Mouse (Mus musculus) cerebellum, adult 8-10 months (tissue): ENCODE measurements around the gene Sell.

Experiments used
- DNase-seq: peaks from one replicate; pipeline ENCODE4 v3.0.0; 2022

The Sell gene

DNA sequence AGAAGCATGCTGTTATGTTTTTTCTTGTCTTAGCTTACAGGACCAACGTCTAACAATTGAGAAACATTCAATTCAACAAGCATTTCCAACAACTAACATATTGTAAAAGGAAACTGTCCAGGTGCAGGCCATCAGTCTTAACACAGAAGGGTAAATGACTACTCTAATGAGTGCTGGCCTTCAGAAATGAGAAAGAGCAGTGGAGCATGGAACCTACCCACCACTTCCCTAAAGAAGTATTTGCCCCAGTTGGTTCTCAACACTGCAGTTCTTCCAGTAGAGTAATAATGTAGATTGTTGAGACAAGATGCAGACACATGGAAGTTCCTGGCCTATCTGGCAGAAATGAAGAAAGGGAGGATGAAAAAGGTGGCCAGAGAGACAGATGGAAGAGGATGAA, 14.7 kb downstream of the Sell start:
- no peak for DNase-seq

DNA sequence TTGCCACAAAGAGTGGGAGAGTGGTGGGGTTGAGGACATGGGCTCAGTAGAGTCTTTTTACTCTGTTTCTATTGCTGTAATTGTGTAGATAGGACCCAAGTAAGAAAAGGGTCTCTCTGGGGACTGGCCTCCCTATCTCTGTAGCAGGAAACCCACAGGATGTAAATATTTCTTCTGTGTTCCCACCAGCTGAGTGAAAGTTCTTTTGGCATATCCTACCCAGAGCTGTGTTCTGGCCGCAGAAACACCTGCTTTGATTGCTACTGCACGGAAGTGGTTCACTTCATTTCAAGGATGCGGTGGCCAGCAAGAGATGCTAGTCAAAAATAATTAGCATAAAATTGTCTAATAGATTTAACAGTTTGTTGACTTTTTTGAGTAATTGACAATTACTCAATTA, 15.2 kb downstream of the Sell start:
- DNase-seq = no peak

DNA sequence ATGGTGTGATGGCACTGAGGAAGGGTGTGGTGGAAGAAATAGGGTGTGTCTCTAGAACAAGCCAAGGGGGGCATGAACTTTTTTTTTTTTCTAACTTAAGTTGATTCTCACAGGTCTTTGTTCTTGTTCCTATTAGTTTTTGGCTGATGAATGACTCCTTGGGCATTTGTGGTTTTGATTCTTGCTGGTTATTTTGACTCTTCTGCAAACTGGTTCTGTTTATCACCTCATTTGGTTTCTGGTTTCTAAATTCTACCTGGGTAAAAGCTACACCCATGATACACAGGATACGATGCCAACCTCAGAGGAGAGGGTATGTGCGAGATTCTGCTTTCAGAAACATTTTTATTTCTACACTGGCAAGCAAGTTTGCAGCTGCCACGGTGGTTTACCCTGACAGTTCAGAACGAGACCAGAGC, 16.6 kb downstream of the Sell start:
- DNase-seq = no peak

DNA sequence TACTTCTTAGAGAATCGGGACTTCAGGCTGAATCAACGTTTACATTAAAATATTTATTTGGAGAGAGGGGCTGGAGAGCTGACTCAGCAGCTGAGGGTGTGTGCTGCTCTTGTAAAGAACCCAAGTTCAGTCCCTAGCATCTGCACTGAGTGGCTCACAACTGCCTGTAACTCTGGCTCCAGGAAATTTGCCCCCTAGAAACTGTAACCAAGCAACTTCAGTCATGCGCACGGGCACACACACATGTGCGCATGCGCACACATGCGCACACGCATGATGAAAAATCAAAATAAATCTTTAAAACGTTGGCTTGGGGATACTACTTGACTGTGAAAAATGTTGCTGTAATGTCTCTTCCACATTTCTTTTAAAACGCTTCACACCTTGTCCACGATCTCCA, 17.3 kb downstream of the Sell start:
- DNase-seq = no peak

DNA sequence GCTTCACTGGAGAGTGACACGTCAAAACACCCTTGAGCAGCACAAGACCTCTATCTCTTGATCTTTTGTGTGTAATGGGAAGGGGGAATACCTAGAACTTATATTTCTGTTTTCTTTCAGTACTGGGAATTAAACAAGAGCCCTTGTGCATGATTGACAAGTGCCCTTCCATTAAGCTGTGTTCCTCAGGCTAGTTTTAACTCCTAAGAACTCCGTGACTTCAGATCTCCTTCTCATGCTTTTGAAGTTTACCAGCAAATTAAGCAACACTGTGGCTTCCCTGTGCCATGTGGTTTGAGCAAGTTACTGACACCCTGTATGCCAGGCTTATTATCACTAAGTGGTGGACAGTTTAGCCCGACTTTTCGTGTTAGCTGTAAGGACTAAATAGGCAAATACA, 21.3 kb downstream of the Sell start:
- no peak for DNase-seq

DNA sequence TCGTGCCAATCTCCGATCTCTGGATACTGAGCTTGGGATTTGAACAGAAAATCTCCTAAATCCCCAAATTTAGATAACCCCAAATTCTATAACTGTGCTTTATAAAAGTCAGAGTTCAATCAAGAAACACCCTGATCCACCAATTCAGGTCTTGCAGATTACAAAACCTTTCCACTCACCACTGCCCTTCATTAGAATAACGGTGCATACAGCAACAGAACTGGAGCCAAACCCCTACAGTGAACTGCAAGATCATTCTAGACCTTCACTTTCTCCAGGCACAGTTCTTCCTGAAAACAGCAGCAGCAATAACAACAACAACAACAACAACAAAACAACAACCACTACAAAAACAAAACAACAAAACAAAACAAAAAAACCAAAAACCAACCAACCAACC, 25.0 kb downstream of the Sell start:
- no peak for DNase-seq

DNA sequence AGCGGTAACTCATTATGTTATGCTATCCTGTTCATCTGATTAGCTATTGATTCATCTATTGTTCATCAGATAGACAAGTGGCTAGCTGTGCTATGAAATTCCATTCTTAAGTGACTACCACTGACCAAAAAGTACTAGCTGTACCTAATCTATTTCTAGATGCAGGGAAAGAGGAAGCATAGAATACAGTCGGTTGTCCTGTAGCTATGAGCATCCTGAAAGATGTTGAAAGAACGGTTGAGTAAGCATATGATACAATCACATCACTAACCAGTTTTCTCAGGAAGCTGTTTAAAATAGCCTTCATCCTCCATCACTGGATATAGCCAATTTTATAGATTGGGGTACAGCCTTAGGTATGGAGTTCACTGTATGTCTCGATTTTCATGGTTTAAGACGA, 26.1 kb downstream of the Sell start:
- DNase-seq = no peak

DNA sequence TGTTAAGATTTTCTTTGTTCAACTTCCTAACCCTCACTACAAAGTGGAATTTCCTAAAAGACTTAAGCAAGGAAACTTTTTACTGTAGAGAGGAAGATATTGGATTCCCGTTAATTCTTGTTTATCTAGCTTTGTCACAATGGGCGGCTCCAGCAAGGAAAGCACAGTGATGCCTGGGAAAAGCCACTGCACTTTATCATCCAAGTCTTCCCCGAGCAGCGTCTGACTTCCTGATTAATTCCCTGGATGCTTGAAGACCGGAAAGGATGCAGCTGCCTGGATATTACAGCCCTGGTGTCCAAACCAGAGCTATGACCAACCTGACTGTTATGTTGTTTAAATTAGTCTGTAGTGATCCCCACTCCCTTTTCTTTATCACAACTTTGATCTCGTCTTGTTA, 35.0 kb downstream of the Sell start:
- no peak for DNase-seq

DNA sequence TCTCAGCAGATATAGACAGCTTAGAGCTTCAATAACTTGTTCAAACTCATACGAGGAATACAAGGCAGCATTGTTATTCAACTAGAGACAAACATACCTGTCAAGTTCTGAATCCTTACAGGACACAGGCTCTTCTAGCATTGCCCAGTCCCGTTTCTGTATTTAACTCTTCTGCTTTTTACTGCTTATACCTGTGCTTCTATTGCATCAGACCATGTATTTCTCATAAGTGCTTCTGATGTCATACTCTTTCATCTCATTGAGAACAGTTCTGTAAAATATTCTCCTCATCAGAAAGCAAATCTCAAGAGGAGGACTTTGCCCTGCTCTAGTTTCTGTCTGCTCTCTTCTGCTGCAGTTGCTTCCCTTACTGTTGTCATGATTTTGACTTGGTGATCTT, 36.1 kb downstream of the Sell start:
- DNase-seq = no peak

DNA sequence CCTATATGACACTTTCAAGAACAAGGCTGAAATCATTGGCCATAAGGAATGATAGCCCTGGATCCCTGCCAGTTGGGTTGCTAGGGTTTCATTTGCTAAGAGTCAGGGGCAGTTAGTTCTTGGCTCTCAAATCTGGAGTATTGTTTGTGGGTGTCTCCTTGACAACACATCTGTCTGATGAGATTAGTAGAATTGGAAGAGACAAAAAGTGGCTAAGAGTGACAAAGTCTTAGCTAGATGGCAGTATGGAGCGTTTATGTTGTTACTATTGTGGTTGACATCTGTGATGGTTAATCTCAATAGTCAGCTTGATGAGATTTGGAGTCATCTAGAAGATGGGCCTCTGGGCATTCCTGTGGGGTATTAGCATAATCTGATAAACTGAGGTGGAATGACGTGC, 36.6 kb downstream of the Sell start:
- no peak for DNase-seq

DNA sequence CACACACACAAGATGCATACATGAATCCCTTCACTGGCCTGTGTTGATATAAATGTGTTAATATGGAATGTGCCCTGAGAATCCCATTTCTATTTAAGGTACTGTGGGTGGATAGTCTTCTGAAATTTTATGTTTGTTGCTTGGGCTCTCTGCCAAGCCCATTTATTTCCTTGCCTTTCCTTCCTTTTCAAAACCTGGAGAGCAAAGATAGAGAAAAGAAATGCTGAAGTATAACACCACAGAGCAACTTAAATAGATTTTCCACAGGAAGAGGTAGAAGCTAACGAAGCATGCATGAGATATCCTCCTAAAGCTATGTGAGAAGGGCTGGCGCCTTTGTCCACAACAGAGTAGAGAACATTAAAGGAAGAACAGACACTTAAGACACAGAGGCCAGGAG, 48.0 kb downstream of the Sell start:
- no peak for DNase-seq

DNA sequence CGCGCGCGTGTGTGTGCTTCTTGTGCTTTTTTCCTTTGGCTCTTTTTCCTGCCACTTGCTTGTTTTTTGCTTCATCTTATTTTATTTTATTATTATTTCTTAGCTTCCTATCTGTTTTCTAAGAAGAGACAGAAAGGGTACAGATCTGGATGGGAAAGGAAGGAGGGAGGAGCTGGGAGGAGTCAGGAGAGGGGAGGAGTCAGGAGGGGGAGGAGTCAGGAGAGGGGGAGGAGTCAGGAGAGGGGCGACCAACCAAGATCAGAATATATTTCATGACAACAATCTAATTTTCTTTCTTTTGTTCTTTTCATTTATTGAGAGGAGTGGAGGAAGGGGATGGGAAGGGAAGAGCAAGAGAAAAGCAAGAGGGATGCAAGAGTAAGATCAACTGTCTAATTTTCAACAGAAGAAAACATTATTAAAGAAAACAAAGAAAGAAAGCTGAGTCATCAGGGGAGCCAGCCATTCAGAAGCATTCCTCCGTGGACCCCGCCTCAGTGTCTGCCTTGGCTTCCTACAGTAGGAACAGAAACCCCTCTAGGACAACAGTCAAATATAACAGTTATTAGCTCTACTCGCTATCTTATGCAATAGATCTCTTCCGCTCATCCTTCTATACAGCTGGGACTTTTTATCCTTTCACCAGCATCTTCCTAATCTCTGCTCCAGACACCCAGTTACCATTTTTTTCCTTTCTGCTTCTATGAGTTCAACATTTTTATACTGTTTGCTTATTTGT, 49.0 kb downstream of the Sell start:
- no peak for DNase-seq

DNA sequence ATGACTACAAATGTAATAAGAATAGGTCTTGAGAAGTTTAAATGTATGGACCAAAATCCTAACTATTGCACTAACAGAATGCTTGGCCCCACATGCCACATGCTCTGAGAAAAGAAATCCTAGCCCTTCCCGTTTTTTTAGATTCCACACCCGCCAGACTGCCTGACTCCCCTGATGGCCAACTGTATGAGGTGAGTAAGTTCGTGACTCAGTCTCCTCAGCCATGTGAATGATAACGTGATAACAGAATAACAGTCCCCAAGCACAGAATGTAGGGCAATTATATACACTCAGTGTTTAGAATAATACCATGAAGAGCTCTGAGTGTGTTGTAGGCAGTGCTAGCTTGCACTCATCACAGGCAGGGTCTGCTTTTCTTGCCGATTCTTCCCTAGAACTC, 52.5 kb downstream of the Sell start:
- DNase-seq = no peak

DNA sequence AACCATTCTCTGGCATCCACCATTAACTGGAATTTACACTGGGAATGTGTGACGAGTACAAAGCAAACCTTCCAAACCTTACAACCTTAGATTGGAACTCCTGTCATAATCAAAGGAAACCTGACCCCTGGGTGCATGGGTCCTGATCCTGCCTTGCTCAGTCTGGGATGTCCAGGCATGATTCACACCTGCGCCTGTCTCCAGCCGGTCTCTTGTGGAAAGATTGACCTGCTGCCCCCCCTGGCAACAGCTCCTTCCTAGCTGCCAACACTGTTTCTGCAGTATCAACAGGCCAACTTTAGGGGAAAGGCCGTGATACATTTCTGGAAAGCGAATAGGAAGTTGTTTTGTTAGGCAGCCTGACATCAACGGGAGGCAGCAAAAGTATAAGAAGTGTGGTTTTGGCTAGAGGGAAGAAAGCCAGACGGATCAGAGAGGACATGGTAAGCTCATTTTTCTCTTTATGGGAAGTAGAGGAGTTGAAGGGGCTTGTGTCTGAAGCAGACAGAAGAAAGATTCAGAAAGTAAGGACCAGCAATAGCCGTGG, 53.2 kb downstream of the Sell start, which contains the start of gene Selp:
Gene Selp (plus strand): TSS at position 318 of the 547 bp plus-strand sequence.
- no peak for DNase-seq

DNA sequence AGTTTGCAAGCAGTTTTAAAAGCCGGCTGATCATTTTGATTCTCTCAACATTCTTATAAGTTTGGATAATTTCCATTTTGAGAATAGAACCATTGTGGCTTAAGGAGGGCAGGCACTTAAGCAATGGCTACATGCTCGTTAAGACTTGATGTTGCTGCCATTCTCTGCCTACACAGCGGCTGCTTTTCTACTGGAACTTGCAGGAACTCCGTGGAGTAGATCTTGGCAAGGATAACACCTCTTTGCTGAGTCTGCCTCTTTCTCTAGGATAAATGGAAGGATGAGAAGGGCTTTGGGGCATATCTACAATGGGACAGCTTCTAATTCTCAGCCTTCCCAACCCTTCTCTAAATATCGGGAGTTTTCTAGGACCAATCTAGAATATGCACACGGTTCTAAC, 53.9 kb downstream of the Sell start:
- no peak for DNase-seq

DNA sequence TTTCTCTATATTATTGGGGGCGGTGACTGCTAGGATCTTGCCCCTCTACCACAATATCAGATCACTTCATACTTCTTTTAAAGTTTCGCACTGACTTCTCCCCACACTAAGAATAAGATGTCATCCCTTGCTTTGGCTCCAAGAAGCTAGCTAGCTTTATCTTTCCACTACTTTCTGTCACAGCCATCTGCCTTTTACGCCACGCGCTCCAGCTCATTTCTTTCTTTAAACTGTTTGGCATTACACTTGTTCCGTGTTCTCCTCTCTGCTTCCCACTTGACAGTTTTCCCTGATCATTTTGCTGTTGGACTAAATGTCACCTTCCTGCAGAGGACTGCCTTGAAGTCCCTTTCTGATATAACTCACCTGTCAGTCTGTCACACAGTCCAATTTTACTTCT, 56.1 kb downstream of the Sell start:
- DNase-seq = no peak

DNA sequence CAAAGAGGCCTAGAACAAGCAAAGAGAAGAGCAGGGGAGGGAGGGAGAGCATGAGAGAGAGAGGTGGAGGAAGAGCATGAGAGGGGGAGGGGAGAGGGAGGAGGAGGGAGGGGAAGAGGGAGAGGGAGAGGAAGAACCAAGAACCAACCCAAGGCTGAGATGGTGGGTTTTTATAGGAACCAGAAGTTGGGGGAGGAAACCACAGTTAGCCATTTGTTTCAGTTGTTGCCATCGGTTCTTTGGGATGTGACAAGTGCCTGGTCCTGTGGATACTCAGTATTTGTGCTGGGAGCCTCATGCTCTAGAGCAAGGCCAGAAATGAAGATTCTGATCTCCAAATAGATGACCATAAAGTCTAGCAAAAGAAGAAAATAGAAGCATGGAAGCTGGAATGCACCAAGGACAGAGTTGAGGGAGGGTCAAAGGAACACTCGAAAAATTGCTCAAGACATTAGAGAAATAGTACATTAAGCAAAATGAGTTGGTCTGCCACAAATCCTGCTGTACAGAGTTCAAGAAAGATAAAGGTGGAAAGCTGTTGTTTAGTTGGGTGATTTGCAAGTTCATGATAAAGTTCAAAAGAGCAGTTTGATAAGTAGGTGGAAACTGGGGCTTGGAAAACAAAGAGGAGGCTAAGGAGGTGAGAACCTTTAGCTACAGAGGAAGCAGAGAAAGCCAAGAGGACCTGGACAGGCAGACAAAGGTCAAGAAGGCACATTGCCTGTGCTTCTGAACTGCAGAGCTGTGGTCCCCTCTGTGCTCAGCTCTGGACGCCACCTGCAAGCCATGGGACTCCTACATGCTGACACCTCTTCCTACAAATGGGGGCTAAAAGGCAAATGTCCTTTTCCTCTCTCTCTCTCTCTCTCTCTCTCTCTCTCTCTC, 58.4 kb downstream of the Sell start:
- DNase-seq = no peak

DNA sequence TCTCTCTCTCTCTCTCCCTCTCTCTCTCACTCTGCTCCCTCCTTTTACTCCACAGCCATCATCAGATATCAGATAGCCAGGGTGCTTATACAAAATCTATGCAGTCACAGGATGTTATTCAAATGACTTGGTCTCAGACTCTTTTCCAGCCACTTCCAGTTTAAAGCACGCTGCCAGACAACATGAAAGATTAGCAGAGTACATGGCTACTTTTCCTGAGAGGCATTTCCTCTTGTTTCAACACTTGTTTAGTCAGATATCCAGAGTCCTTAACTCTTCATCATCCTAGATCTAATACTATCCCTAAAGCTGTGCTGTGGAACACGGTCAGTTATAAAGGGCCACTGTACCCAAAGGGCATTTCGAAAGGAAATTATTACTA, 59.0 kb downstream of the Sell start:
- no peak for DNase-seq

DNA sequence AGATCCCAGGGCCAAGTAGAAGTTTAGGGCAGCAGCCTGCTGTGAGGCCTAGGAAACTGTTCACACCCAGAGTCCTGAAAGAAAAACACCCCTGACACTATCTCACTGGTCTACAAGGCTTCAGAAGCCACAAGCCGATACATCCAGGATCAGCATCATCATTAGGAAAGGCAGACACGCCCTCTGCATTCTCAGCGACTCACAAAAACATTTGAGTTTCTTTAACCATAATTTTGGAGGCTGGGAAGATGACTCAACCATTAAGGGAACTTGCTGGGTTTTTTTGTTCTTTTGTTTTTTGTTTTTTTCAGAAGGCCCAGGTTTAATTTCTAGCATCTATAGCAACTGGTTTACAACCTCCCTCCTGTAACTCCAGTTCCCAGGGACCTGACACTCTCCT, 62.1 kb downstream of the Sell start:
- DNase-seq = no peak

DNA sequence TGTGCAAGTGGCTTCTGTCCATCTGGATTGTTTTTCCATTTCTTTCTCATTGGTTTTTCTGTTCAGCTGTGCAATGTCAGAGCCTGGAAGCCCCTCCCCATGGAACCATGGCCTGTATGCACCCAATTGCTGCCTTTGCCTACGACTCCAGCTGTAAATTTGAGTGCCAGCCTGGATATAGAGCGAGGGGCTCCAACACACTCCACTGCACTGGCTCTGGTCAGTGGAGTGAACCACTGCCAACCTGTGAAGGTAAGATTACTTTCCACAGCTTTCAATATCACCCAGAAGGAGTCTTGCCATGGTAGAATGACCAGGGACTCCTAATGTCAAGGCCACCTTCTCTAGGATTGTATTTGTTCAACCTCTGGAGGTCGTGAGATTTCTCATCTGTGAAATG, 68.2 kb downstream of the Sell start:
- DNase-seq = no peak

DNA sequence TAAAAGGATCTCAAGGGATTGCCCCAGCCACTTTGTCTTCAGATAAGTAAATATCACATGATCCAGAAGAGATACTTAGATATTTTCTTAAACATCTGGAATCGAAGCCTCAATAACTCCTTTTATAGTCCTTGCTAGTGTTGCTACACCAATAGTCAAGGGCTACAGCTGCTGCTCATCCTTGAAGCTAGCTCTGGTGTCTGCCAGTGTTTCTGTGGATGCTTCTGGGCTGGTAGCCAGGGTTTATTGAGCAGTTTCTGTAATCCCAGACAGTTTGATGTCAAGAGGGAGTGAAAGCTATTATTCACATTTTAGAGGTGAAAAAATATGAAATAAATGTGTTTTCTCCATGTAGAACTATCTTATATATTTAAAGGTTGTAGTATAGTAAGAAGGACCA, 70.8 kb downstream of the Sell start:
- no peak for DNase-seq
